Mouse (Mus musculus): ENCODE results near the gene Dock10. TPM values are rescaled to one million over a fixed set of nuclear protein-coding genes. Genes with fewer than 3 reads are reported as not detected.

The Dock10 gene
- polyA plus RNA-seq, 1 experiment from 2014 or later, result 2.8 TPM

DNA sequence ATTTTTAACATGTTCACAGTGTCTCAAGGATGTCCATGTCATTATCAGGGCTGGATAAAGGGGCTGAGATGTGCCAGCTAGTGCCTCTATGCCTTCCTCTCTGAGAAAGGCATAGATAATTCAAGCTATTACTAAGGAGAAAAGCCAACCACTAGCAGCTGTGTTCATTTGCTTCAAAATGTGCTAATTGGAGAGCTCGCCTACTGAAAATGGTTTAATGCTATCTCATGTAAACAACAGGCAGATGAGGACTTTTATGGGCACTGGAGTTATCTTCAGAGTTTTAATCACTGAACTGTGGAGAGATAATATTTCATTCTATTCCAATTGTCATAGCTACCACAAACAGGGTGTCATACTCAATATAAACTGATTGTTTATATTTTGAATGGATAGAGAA is 36.3 kb downstream of the Dock10 start:
- Histone ChIP-seq H3K36me3 (ENCODE audit: control insufficient read depth, insufficient read depth, low read length) (no peaks in the 10 kb centered on the region), H3K27me3 (ENCODE audit: control insufficient read depth, insufficient read depth, low read length) (no peaks in the 10 kb centered on the region), H3K4me1 (replicated peaks; ENCODE audit: control insufficient read depth, insufficient read depth) (no peaks in the 10 kb centered on the region), H3K4me3 (ENCODE audit: low read depth, low read length) (no peak overlapping the region), H3K27ac (replicated peaks) (no peak overlapping the region), H3K4me2 (replicated peaks; ENCODE audit: low read depth) (no peak overlapping the region), H3K9ac (ENCODE audit: low read length) (no peak overlapping the region), H3K9me3 (ENCODE audit: control insufficient read depth, low read length) (no peaks in the 10 kb centered on the region)
- ATAC-seq (ENCODE audit: low FRiP score, low TSS enrichment), result no peak
- TF ChIP-seq CTCF (IDR thresholded peaks at IDR 0.05; ENCODE audit: low read depth) (no peak), EP300 (optimal IDR thresholded peaks at IDR 0.05) (no peak)
- WGBS, result 60% methylated on average over 1 of the region's 1 CpGs
- DNase-seq (ENCODE audit: low spot score), result no peak

DNA sequence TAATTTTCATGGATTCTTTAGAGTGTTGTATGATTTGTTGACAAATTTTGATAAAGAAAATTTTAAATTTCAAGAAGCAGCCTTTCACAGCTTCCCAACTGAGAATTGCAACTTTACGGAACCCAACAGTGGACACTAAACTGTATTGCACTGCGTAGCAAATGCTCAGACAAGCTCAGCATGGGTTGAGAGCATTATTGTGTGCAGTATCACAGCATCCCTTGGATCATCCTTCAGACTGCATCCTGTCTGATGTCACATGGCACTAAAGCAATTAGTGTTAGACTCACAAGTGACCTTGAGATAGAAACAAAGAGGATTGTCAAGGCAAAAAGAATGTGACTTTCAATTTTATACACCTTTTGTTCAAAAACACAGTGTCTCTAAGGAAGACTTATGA is 37.1 kb downstream of the Dock10 start:
- TF ChIP-seq CTCF (IDR thresholded peaks at IDR 0.05; ENCODE audit: low read depth), result no peak
- no peak for TF ChIP-seq EP300 (optimal IDR thresholded peaks at IDR 0.05)
- no peaks in the 10 kb centered on the region for H3K9me3 ChIP-seq (ENCODE audit: control insufficient read depth, low read length)
- no peak overlapping the region for H3K27ac ChIP-seq (replicated peaks)
- no peaks in the 10 kb centered on the region for H3K27me3 ChIP-seq (ENCODE audit: control insufficient read depth, insufficient read depth, low read length)
- WGBS, result 96% methylated on average over 2 of the region's 2 CpGs
- DNase-seq (ENCODE audit: low spot score) (no peak), ATAC-seq (ENCODE audit: low FRiP score, low TSS enrichment) (no peak)
- H3K4me2 ChIP-seq (replicated peaks; ENCODE audit: low read depth), result no peak overlapping the region
- H3K4me3 ChIP-seq (ENCODE audit: low read depth, low read length), result no peak overlapping the region
- no peak overlapping the region for H3K9ac ChIP-seq (ENCODE audit: low read length)
- H3K36me3 ChIP-seq (ENCODE audit: control insufficient read depth, insufficient read depth, low read length), result no peaks in the 10 kb centered on the region
- no peaks in the 10 kb centered on the region for H3K4me1 ChIP-seq (replicated peaks; ENCODE audit: control insufficient read depth, insufficient read depth)

DNA sequence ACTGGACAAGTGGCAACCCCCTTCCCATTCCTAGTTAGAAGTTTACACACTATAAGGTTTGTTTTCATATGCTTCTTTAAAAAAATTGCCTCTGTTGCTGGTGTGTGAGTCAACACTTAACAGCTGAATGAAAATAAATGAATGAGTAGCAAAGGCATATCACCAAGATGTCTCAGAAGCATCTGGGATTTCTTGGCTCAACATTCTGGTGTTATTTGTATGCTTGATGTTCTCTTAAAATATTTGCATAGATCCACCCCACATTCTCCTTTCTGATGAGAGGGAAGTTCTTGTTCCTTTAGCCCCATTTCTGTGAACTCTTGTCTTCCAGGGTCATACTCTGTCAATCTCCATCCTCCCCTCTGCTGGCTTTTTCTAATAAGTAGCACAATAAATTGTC is 38.2 kb downstream of the Dock10 start:
- DNase-seq (ENCODE audit: low spot score), result no peak
- no peak overlapping the region for H3K4me2 ChIP-seq (replicated peaks; ENCODE audit: low read depth)
- no peaks in the 10 kb centered on the region for H3K36me3 ChIP-seq (ENCODE audit: control insufficient read depth, insufficient read depth, low read length)
- TF ChIP-seq CTCF (IDR thresholded peaks at IDR 0.05; ENCODE audit: low read depth) (no peak), EP300 (optimal IDR thresholded peaks at IDR 0.05) (no peak)
- H3K9ac ChIP-seq (ENCODE audit: low read length), result no peak overlapping the region
- no peaks in the 10 kb centered on the region for H3K4me1 ChIP-seq (replicated peaks; ENCODE audit: control insufficient read depth, insufficient read depth)
- H3K4me3 ChIP-seq (ENCODE audit: low read depth, low read length), result no peak overlapping the region
- H3K27me3 ChIP-seq (ENCODE audit: control insufficient read depth, insufficient read depth, low read length), result no peaks in the 10 kb centered on the region
- no peaks in the 10 kb centered on the region for H3K9me3 ChIP-seq (ENCODE audit: control insufficient read depth, low read length)
- no peak for ATAC-seq (ENCODE audit: low FRiP score, low TSS enrichment)
- H3K27ac ChIP-seq (replicated peaks), result no peak overlapping the region

DNA sequence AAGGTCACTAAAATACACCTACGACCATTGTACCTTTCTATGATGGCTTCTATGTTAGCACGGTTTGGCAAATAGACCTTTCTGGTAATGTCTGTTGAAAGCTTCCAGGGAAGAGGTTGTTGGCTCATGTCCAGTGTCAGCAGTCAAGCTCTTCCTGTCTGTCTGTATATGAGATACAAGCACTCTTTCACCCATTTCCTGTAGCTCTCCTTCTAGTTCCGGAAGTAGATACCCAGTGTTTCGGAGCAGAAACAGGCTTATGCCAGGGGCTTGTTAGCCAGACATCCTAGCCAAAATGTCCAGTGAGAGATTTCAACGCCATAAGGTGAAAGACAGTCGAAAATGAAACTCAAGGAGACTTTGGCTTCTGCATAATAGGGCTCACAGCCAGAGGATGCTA is 38.9 kb downstream of the Dock10 start:
- H3K27me3 ChIP-seq (ENCODE audit: control insufficient read depth, insufficient read depth, low read length), result no peaks in the 10 kb centered on the region

DNA sequence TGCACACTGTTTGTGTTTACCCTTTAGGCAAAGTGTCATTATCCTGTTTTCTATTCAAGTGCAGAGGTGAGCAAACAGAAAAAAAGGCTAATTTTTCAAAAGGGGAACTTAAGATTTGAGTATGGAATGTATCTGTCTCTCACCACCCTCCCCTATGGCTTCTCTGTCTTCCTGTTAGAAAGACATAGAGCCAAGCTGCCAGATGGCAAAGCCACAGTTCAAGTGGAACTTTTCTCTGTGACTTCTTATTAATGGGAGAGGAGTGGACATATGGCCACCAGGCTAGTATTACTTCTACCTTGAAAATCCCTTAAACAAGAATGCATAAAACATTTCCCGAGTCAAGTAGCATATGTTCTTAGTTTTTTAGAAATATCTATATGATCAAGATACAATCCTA is 39.7 kb downstream of the Dock10 start:
- H3K9ac ChIP-seq (ENCODE audit: low read length), result no peak overlapping the region
- ATAC-seq (ENCODE audit: low FRiP score, low TSS enrichment) (no peak), DNase-seq (ENCODE audit: low spot score) (no peak)
- no peak overlapping the region for H3K4me3 ChIP-seq (ENCODE audit: low read depth, low read length)
- H3K27me3 ChIP-seq (ENCODE audit: control insufficient read depth, insufficient read depth, low read length), result no peaks in the 10 kb centered on the region
- no peak overlapping the region for H3K4me2 ChIP-seq (replicated peaks; ENCODE audit: low read depth)
- 83% methylated on average over 1 of the region's 1 CpGs for WGBS
- no peaks in the 10 kb centered on the region for H3K36me3 ChIP-seq (ENCODE audit: control insufficient read depth, insufficient read depth, low read length)
- no peak overlapping the region for H3K27ac ChIP-seq (replicated peaks)
- TF ChIP-seq CTCF (IDR thresholded peaks at IDR 0.05; ENCODE audit: low read depth) (no peak), EP300 (optimal IDR thresholded peaks at IDR 0.05) (no peak)
- H3K4me1 ChIP-seq (replicated peaks; ENCODE audit: control insufficient read depth, insufficient read depth), result no peaks in the 10 kb centered on the region
- H3K9me3 ChIP-seq (ENCODE audit: control insufficient read depth, low read length), result no peaks in the 10 kb centered on the region

More for the DNA sequence above, 38.9 kb downstream of the Dock10 start:
- DNase-seq (ENCODE audit: low spot score), result no peak
- Histone ChIP-seq H3K9ac (ENCODE audit: low read length) (no peak overlapping the region), H3K4me2 (replicated peaks; ENCODE audit: low read depth) (no peak overlapping the region), H3K9me3 (ENCODE audit: control insufficient read depth, low read length) (no peaks in the 10 kb centered on the region), H3K36me3 (ENCODE audit: control insufficient read depth, insufficient read depth, low read length) (no peaks in the 10 kb centered on the region), H3K4me3 (ENCODE audit: low read depth, low read length) (no peak overlapping the region), H3K27ac (replicated peaks) (no peak overlapping the region), H3K4me1 (replicated peaks; ENCODE audit: control insufficient read depth, insufficient read depth) (no peaks in the 10 kb centered on the region)
- no peak for TF ChIP-seq CTCF (IDR thresholded peaks at IDR 0.05; ENCODE audit: low read depth)
- TF ChIP-seq EP300 (optimal IDR thresholded peaks at IDR 0.05), result no peak
- 78% methylated on average over 6 of the region's 6 CpGs for WGBS
- ATAC-seq (ENCODE audit: low FRiP score, low TSS enrichment), result no peak

DNA sequence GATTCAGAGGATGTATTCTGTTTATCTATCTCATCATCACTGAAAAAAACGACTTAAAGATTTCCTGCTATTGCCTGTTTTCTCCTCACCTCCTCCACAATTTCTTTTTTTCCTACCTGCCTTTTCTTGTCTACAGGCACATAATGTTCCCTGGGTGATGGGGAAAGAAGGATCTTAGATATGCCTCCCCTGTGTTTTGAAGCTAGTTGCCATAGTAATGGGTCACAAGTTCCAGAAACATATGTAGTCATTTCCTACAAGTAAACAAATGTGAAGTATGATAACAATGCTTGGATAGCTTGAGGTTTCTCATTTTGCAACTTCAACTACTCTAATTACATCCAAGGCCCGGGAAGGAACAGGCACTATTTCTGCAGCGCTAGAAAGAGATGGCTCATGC is 42.4 kb downstream of the Dock10 start:
- ATAC-seq (ENCODE audit: low FRiP score, low TSS enrichment) (no peak), DNase-seq (ENCODE audit: low spot score) (no peak)

More for the DNA sequence above, 42.4 kb downstream of the Dock10 start:
- no peaks in the 10 kb centered on the region for H3K36me3 ChIP-seq (ENCODE audit: control insufficient read depth, insufficient read depth, low read length)
- no peak overlapping the region for H3K4me3 ChIP-seq (ENCODE audit: low read depth, low read length)
- H3K4me2 ChIP-seq (replicated peaks; ENCODE audit: low read depth), result no peak overlapping the region
- no peaks in the 10 kb centered on the region for H3K9me3 ChIP-seq (ENCODE audit: control insufficient read depth, low read length)
- H3K27ac ChIP-seq (replicated peaks), result no peak overlapping the region
- TF ChIP-seq EP300 (optimal IDR thresholded peaks at IDR 0.05) (no peak), CTCF (IDR thresholded peaks at IDR 0.05; ENCODE audit: low read depth) (no peak)
- WGBS, result 44% methylated on average over 3 of the region's 3 CpGs
- H3K4me1 ChIP-seq (replicated peaks; ENCODE audit: control insufficient read depth, insufficient read depth), result no peaks in the 10 kb centered on the region
- H3K27me3 ChIP-seq (ENCODE audit: control insufficient read depth, insufficient read depth, low read length), result no peaks in the 10 kb centered on the region
- H3K9ac ChIP-seq (ENCODE audit: low read length), result no peak overlapping the region

Measured in stomach, postnatal 0 days (tissue).